Mouse (Mus musculus) brain, embryonic 14.5 days (tissue): ENCODE results near the gene Sec61a1.

Experiments used
- CTCF ChIP-seq: fragments of 200-500 bp; IDR thresholded peaks from 2 replicates; pipeline ENCODE4 v1.5.1; 2012; ENCODE audit warnings: inconsistent platforms, mild to moderate bottlenecking, moderate library complexity, borderline replicate concordance; ENCODE audit not compliant: insufficient read depth, insufficient read length; ENCODE audit errors: extremely low read depth
- POLR2A ChIP-seq: fragments of 200-500 bp; IDR thresholded peaks from 2 replicates; pipeline ENCODE4 v1.6.1; 2012; ENCODE audit warnings: mild to moderate bottlenecking, inconsistent platforms, borderline replicate concordance; ENCODE audit not compliant: poor library complexity, insufficient read depth, insufficient read length, severe bottlenecking; ENCODE audit errors: extremely low read depth

DNA sequence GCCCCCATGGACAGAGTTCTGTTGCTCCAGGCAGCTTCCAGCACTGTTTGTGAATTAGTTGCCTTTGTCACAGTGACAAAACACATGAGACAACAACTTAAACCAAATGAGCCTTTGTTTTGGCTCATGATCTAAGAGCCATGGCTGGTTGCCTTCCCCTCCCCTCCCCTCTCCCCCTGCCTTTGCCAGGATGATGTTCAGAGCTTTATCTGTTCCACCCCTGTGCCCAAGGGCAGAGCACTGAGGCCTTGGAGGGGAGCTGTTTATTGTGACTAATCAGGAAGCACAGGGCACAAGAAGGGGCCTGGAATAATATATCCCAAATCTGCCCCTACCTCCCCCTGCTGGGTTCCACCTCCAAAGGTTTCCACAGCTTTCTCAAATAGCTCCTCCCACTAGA is 11.6 kb upstream of the Sec61a1 start:
- TF ChIP-seq CTCF = no peak
- TF ChIP-seq POLR2A = no peak
